8 mouse cellular contexts compared by ENCODE assay signal in the genomic region with DNA sequence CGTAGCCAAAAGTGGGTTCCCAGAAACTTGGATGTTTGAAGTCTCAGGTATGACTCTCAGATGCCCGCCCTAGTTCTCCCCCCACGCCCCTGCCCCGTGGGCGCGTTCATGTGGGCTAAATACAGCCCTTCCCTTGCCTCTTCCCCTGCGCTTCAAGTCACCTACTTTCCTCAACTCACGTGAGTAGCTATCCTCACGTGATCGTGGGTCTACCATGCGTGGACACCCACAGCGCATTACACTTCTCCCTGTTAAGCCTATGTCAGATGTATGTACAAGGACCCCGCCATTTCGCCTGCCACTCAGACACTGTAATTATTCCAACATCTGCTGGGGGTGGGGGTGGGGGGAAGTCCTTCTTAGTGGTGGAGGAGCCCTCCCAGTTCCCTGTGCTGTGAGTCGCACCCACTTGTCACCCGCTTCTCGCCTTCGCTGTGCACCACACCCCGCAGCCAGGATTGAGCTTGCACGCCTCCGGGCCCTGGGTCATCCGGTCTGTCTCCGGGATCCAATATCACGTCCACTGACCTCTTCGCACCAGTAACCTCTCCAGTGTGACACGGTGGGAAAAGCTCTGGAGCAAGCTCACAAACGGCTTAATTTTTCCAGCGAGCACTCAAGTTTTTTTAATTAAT. TPM values are rescaled to one million over a fixed set of nuclear protein-coding genes. Genes with fewer than 3 reads are reported as not detected.
A peak's percentile ranks its signal among the peaks of the same experiment; 100 is the strongest.
DNase-seq lines count a peak whose midpoint lies in the region; ATAC-seq and TF ChIP-seq lines count a peak whose summit lies in the region.

No protein-coding gene starts in this region.

- peak; percentile 68 to 72 for DNase-seq in B cell, adult 2 months
- DNase-seq in T-cell, adult 2 months (ENCODE audit: low spot score): peak; percentile 26
- DNase-seq in kidney, postnatal 14 days: peak; percentile 56
- DNase-seq in lung, embryonic 14.5 days: peak; percentile 56
- peak; percentile 31 to 34 for DNase-seq in thymus, postnatal 36 days

- H3K36me3 ChIP-seq in embryonic facial prominence, embryonic 15.5 days: no peaks in the 10 kb centered on the region
- no peaks in the 10 kb centered on the region for H3K36me3 ChIP-seq in heart, embryonic 16.5 days (ENCODE audit: control insufficient read depth, insufficient read depth)
- H3K36me3 ChIP-seq in lung, embryonic 14.5 days (ENCODE audit: insufficient read depth): no peaks in the 10 kb centered on the region

- peak overlapping the region; percentile 95 for H3K27ac ChIP-seq in embryonic facial prominence, embryonic 15.5 days (replicated peaks)
- H3K27ac ChIP-seq in heart, embryonic 16.5 days (ENCODE audit: low read length): peak overlapping the region; percentile 86
- H3K27ac ChIP-seq in lung, embryonic 14.5 days (ENCODE audit: low read depth): no peak overlapping the region

- H3K9me3 ChIP-seq in embryonic facial prominence, embryonic 15.5 days (replicated peaks): no peaks in the 10 kb centered on the region
- no peaks in the 10 kb centered on the region for H3K9me3 ChIP-seq in heart, embryonic 16.5 days (replicated peaks; ENCODE audit: control insufficient read depth, low read length)
- no peaks in the 10 kb centered on the region for H3K9me3 ChIP-seq in lung, embryonic 14.5 days (ENCODE audit: low read depth, low read length)

- H3K27me3 ChIP-seq in embryonic facial prominence, embryonic 15.5 days: no peaks in the 10 kb centered on the region
- H3K27me3 ChIP-seq in heart, embryonic 16.5 days (ENCODE audit: control insufficient read depth, insufficient read depth, low read length): no peaks in the 10 kb centered on the region
- H3K27me3 ChIP-seq in lung, embryonic 14.5 days (ENCODE audit: insufficient read depth, low read length): no peaks in the 10 kb centered on the region

- peak overlapping the region; percentile 84 for H3K4me2 ChIP-seq in embryonic facial prominence, embryonic 15.5 days (replicated peaks)
- H3K4me2 ChIP-seq in heart, embryonic 16.5 days (ENCODE audit: low read depth, low read length): peak overlapping the region; percentile 97
- peak overlapping the region; percentile 96 for H3K4me2 ChIP-seq in lung, embryonic 14.5 days

- no peak for ATAC-seq in embryonic facial prominence, embryonic 15.5 days (ENCODE audit: insufficient number of reproducible peaks, low FRiP score, low TSS enrichment, low read depth)
- ATAC-seq in heart, embryonic 16.5 days (replicated peaks; ENCODE audit: extremely low read depth, insufficient read depth, low FRiP score): peak; percentile 18
- ATAC-seq in lung, embryonic 14.5 days (ENCODE audit: insufficient read depth): peak; percentile 25
- ATAC-seq in neutrophil, adult 5-6 weeks (ENCODE audit: extremely low read depth, insufficient number of reproducible peaks, low FRiP score, poor library complexity, severe bottlenecking): peak; percentile 58

- no peak for TF ChIP-seq CTCF in lung, embryonic 14.5 days (IDR thresholded peaks at IDR 0.05; ENCODE audit: low read depth)

- H3K4me3 ChIP-seq in embryonic facial prominence, embryonic 15.5 days (replicated peaks): peak overlapping the region; percentile 69
- peak overlapping the region; percentile 81 for H3K4me3 ChIP-seq in heart, embryonic 16.5 days (ENCODE audit: low read length)
- H3K4me3 ChIP-seq in lung, embryonic 14.5 days (ENCODE audit: low read depth, low read length): peak overlapping the region; percentile 79

- H3K9ac ChIP-seq in embryonic facial prominence, embryonic 15.5 days: peak overlapping the region; percentile 77
- H3K9ac ChIP-seq in heart, embryonic 16.5 days (ENCODE audit: low read length): peak overlapping the region; percentile 88
- H3K9ac ChIP-seq in lung, embryonic 14.5 days: peak overlapping the region; percentile 84

- peaks cover 40% of the 10 kb centered on the region for H3K4me1 ChIP-seq in embryonic facial prominence, embryonic 15.5 days
- H3K4me1 ChIP-seq in heart, embryonic 16.5 days (ENCODE audit: control insufficient read depth, insufficient read depth, low read length): peaks cover 18% of the 10 kb centered on the region
- peaks cover 14% of the 10 kb centered on the region; the same call in 1 of the 2 replicates for H3K4me1 ChIP-seq in lung, embryonic 14.5 days (ENCODE audit: insufficient read depth)

- WGBS in embryonic facial prominence, embryonic 15.5 days: 5% methylated on average over 28 of the region's 28 CpGs
- WGBS in heart, embryonic 16.5 days: 2% methylated on average over 28 of the region's 28 CpGs
- 3% methylated on average over 28 of the region's 28 CpGs for WGBS in lung, embryonic 14.5 days

RNA-seq across cellular contexts. Expression of a gene that starts 1.0 kb away (rescaled TPM):
- 195 and 200 TPM in 2 replicates for polyA plus RNA-seq in embryonic facial prominence, embryonic 15.5 days (2015; fragmentation: Nextera tagmentation; extraction: Ambion mirVana)
- 89.7 and 92.8 TPM in 2 replicates for polyA plus RNA-seq in heart, embryonic 16.5 days (2015; fragmentation: Nextera tagmentation; extraction: Ambion mirVana)
- 184 and 186 TPM in 2 replicates for polyA plus RNA-seq in lung, embryonic 14.5 days (2014; fragmentation: Nextera tagmentation; extraction: Ambion mirVana)
- total RNA-seq in neutrophil, adult 5-6 weeks (2017): 42.7 and 45.7 TPM in 2 replicates

RNA-seq across cellular contexts. Expression of a gene that starts 47.4 kb away (rescaled TPM):
- 0.46 and 0.68 TPM in 2 replicates for polyA plus RNA-seq in embryonic facial prominence, embryonic 15.5 days (2015; fragmentation: Nextera tagmentation; extraction: Ambion mirVana)
- 0.12 and 0.20 TPM in 2 replicates for polyA plus RNA-seq in heart, embryonic 16.5 days (2015; fragmentation: Nextera tagmentation; extraction: Ambion mirVana)
- polyA plus RNA-seq in lung, embryonic 14.5 days (2014; fragmentation: Nextera tagmentation; extraction: Ambion mirVana): 1.8 and 2.0 TPM in 2 replicates
- 0.12 and 0.23 TPM in 2 replicates for total RNA-seq in neutrophil, adult 5-6 weeks (2017)
